Mouse (Mus musculus) limb, embryonic 14.5 days (tissue): ENCODE data around the gene Twist2. TPM values are rescaled to one million over a fixed set of nuclear protein-coding genes. Genes with fewer than 3 reads are reported as not detected.

Source experiments
- ATAC-seq: fragments of 200-750 bp; cut with Nextera tagmentation; 2 replicates; pipeline ENCODE4 v1.8.0; 2017; ENCODE audit warnings: low read depth, moderate number of reproducible peaks, moderate TSS enrichment; ENCODE audit not compliant: low FRiP score
- DNase-seq: peaks from one replicate; pipeline ENCODE4 v3.0.0-alpha.2; 2015; ENCODE audit warnings: low spot score
- H3K27ac ChIP-seq: fragments of 300-500 bp; sonication (generic); replicated peaks from 2 replicates; pipeline ENCODE4 v1.5.1; 2014; ENCODE audit warnings: low read depth, mild to moderate bottlenecking, low read length, moderate library complexity, mixed read lengths
- H3K27me3 ChIP-seq: fragments of 300-500 bp; sonication (generic); 2 replicates; pipeline ENCODE4 v1.6.1; 2014; ENCODE audit warnings: low read length, mixed read lengths; ENCODE audit not compliant: control insufficient read depth, insufficient read depth
- H3K36me3 ChIP-seq: fragments of 300-500 bp; sonication (generic); 2 replicates; pipeline ENCODE4 v1.6.1; 2014; ENCODE audit warnings: mild to moderate bottlenecking, low read length, moderate library complexity, mixed read lengths; ENCODE audit not compliant: control insufficient read depth, insufficient read depth
- H3K4me1 ChIP-seq: fragments of 300-500 bp; sonication (generic); 2 replicates; pipeline ENCODE4 v1.6.1; 2014; ENCODE audit warnings: antibody characterized with exemption, low read length, mixed read lengths; ENCODE audit not compliant: control insufficient read depth, insufficient read depth
- H3K4me2 ChIP-seq: fragments of 300-500 bp; sonication (generic); replicated peaks from 2 replicates; pipeline ENCODE4 v1.6.1; 2014; ENCODE audit warnings: low read depth, mild to moderate bottlenecking, low read length, moderate library complexity; ENCODE audit not compliant: severe bottlenecking
- H3K4me3 ChIP-seq: fragments of 300-500 bp; sonication (generic); replicated peaks from 2 replicates; pipeline ENCODE4 v1.5.1; 2014; ENCODE audit warnings: low read length
- H3K9ac ChIP-seq: fragments of 300-500 bp; sonication (generic); 2 replicates; pipeline ENCODE4 v1.6.1; 2014; ENCODE audit warnings: mild to moderate bottlenecking, low read depth, low read length, moderate library complexity; ENCODE audit not compliant: severe bottlenecking
- H3K9me3 ChIP-seq: fragments of 300-500 bp; sonication (generic); 2 replicates; pipeline ENCODE4 v1.6.1; 2016; ENCODE audit warnings: low read length; ENCODE audit not compliant: control insufficient read depth
- POLR2A ChIP-seq: fragments of 200-500 bp; IDR thresholded peaks from 2 replicates; pipeline ENCODE4 v1.8.0; 2012; ENCODE audit warnings: inconsistent platforms, mild to moderate bottlenecking, moderate library complexity, borderline replicate concordance; ENCODE audit not compliant: insufficient read depth, insufficient read length; ENCODE audit errors: extremely low read depth
- WGBS: fragments of 180-500 bp; shearing (Covaris S2); extraction: QIAGEN DNeasy Blood & Tissue Kit; methylation state at CpG from one replicate; pipeline ENCODE4 v1.1.7; 2014; 5-methylcytosine and 5-hydroxymethylcytosine counted together
- polyA plus RNA-seq, 2 experiments: library from polyadenylated mRNA; depleted of rRNA in 1 of 2; stranded (reverse) in 1 of 2; unstranded in 1 of 2; fragments of >200 nt; fragmentation: Nextera tagmentation in 1 of 2; extraction: Ambion mirVana in 1 of 2; gene quantifications; 2 replicates each; pipeline versions ENCODE4 v1.2.1 to v1.2.3; 2012 to 2014

The Twist2 gene
- polyA plus RNA-seq, 2 experiments, result 81.8 to 240 TPM

DNA sequence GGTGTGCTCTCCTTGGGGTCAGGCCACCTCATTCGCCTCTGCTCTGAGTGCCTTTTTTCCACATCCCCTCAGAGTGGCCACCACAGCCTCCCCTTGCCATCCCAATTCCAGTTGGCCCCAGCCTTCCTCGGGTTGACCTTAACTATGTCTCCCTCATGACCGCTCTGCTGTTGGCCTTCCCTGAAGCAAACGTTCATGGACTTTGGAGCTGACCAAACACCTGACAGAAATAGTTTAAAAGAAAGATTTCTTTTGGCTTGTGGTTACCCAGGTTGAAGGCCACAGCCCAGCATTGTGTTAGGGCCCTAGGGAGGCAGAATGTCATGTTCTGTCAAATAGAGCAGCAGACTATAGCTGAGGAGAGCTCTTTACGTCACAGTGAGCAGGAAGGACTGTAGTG is 93.0 kb downstream of the Twist2 start:
- Histone ChIP-seq H3K9me3 (no peaks in the 10 kb centered on the region), H3K4me3 (no peak overlapping the region), H3K4me2 (no peak overlapping the region), H3K4me1 (no peaks in the 10 kb centered on the region), H3K27me3 (no peaks in the 10 kb centered on the region), H3K9ac (no peak overlapping the region), H3K27ac (no peak overlapping the region), H3K36me3 (no peaks in the 10 kb centered on the region)
- ATAC-seq (no peak), DNase-seq (no peak)
- no peak for TF ChIP-seq POLR2A
- WGBS, result 87% methylated on average over 5 of the region's 5 CpGs

DNA sequence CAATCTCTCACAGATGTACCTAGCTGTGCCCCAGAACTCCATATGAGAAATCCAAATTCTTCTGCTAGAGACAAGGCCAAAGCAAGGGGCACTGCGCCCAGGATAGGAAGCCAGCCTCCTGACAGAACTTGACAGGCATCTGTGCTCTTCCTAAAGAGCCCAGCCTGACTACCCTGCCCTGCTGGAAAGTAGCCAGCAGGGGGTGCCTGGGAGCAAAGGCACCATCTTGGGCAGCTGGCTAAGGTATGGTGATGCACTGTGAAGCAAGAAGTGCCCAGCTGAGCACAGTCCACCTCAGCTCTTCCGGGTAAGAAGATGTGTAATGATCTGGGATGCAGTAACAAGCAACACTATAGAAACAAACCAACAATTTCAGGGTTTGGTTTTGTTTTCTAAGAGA is 95.8 kb downstream of the Twist2 start:
- Histone ChIP-seq H3K36me3 (no peaks in the 10 kb centered on the region), H3K4me2 (no peak overlapping the region), H3K9me3 (no peaks in the 10 kb centered on the region), H3K9ac (no peak overlapping the region), H3K27ac (no peak overlapping the region), H3K27me3 (no peaks in the 10 kb centered on the region), H3K4me1 (no peaks in the 10 kb centered on the region), H3K4me3 (no peak overlapping the region)
- ATAC-seq (no peak), DNase-seq (no peak)
- TF ChIP-seq POLR2A, result no peak
- 92% methylated on average over 2 of the region's 2 CpGs for WGBS
